Mouse (Mus musculus): ENCODE data around the gene Smco4.

Gene Smco4

DNA sequence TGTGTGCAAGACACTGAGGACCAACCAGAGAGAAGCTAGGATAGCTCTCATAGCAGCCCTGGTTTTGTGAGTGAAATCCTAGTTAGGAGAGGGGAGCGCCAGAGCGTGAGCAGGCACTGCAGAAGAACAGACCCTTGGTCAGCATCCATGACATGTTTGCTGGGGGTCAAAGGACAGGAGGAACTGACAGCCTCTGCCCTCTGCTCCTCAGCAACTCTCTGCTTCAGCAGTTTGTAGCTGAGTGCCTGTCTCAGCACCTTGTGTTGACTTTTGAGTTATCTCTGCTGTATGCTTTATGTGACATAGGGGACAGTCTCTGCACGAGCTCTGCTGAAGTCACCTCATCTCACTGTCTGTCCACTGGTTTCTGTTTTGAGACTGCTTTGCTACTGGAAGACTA, 13.6 kb downstream of the Smco4 start:
- DNase-seq (ENCODE audit: low read depth, low spot score), result no peak

DNA sequence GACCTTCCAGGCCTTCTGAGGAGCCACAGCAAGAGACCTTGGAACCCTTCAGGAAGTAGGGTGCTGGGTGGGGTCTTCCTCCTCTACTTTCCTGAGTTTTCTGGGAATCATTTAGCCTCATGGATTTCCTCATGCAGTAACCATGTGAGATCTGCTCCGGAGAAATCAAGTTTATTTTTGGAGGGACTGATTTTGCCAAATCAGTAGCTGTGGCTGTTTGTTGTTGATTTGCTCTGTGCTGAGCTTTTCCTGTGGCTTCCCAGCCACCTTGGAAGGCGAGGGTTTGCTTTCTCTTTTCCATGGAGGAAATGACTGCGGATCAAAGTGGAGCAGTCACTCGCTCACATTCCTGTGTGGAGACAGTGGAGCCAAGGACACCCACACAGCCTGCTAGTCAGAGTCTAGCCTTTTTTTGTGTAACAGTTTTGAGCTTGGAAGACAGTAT, 14.2 kb downstream of the Smco4 start:
- no peak for DNase-seq (ENCODE audit: low read depth, low spot score)

DNA sequence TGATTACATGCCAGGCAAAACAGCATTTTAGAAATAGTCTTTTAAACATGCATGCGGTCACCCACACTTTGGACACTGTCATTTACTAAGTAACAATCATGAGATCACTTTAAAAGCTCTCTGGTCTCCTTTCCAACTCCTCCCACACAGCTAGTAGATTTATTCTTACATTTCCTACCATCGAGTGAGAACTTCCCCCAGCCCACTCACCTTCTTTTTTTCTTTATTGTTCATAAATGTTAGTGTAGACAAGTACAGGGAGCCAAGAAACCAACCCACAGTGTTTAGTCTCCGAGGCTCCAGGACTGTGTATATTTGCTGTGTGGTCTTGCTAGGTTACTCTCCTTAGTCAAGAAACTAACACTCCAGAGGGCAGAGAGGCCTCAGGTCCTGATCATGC, 16.1 kb downstream of the Smco4 start:
- DNase-seq (ENCODE audit: low read depth, low spot score), result no peak

DNA sequence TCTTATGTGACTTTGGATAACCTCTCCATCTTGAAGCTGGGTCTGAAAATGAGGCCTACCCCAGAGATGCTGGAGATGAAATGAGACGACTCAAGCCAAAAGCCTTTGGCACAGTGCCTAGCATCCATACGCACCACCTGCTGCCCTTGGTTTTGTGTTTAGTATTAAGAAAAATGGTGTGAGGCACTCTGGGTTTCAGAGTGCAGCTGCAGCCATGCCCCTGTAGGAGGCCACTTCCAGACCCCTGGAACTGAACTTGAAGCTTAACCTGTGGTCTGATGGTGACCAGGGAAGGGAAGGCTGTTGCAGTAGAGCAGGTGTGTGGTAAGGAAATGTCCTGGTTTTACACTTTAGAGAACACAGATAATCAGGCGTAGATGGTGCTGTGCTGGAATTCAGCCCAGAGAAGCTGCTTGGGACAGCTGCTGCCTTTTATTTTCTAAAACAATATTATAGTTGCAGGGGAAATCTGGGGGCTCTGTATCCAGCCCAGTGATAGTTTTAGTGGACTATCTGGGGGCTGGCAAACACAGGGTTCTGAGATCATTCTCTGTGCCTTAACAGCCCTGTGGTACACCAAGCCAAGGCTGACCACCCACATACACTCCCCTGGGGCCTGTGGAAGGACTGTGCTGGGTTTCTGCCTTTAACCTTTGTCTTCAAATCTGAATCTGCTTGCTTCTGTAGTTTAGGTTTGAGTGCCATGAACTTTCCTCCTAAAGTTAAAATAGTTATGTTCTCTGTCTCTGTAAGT, 17.5 kb downstream of the Smco4 start:
- no peak for DNase-seq (ENCODE audit: low read depth, low spot score)

DNA sequence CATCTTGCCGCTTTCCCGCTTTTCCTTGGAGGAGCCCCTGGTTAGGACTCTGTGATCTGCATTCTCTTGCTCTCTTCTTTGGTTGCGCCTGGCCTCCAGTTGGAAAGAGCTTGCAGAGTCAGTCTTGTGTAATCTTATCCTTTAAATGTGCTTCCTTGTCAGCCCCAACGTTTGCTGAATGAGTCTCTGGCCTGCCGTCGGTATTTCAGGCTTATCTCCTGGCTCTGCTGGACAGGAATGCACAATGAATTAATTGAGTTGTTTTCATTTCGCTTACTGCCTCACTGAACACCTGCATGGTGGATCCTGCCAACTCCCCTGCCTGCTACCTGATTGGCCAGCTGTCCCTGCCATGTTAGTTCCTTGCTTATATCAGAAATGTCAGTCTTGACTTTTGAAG, 19.7 kb downstream of the Smco4 start:
- no peak for DNase-seq (ENCODE audit: low read depth, low spot score)

DNA sequence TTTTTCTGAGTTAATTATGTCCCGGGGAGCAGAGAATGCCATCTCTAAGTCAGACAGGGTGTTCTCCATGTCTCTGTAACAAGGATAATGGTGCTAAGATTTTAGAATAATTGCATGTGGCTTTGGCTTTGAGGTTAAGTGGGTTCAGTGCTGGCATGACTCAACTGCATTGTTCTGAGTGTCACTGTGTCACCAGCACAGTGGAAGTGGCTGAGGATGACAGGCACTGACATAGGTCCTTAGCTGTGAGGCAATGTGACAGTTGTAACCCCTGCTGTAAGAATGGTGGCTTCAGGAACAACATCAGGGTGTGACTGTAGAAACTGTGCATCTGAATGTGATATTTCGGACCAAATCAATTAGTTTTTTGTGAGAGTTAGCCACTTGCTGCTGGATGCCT, 22.8 kb downstream of the Smco4 start:
- no peak for DNase-seq (ENCODE audit: low read depth, low spot score)

DNA sequence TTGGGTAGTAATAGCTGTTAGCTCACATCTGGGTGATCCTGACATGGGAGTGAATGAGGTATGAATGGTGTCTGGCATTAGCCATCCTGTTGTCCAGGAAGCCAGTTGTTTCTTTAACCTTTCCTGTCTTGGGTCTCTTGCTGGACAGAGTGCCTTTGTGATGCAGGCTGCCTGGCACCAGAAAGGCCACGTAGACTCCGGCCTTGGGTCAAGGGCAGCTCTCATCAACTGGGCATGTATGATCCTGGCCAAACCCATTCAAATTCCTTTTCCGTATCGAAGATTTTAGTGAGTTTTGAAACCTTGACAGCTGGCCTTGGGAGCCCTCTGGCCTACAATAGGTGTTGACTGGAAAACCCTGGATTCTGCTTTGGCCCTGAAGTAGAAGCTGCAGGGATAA, 24.7 kb downstream of the Smco4 start:
- no peak for DNase-seq (ENCODE audit: low read depth, low spot score)

DNA sequence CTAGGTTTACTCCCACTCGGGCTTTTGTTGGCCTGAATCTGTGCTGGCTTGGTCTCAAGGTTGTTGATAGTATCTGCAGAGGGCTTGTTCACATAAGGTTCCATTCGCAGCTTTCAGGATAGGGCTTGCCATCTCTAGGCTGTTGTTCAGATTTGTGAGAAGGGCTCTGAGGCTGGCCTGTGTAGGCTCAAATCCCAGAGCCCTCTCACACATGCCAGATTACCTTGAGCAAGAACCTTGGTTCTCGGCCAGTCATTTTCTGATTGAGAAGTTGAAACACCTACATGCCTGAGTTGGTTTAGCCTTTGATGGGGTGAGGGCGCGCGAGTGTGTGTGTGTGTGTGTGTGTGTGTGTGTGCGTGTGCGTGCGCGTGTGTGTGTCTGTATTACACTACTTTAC, 29.1 kb downstream of the Smco4 start:
- no peak for DNase-seq (ENCODE audit: low read depth, low spot score)

DNA sequence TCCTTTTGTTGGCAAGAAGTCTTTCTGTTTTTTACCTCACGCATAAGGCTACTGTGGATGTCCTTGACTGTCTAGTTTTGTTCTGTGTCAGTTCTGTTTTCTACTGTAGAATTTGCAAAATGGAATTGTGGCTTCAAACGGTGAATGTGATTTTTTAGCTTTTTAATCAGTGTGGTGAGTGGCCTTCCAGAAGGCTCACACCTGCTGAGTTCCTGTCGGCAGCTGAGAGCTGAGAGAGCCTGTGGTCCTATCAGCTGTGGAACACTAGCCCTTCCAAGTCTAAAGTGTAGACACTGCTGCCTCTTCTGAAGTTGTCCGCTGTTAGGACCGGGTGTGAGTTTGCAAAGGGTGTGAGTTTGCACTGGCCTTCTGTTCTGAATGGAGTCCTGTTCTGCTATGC, 29.7 kb downstream of the Smco4 start:
- no peak for DNase-seq (ENCODE audit: low read depth, low spot score)

DNA sequence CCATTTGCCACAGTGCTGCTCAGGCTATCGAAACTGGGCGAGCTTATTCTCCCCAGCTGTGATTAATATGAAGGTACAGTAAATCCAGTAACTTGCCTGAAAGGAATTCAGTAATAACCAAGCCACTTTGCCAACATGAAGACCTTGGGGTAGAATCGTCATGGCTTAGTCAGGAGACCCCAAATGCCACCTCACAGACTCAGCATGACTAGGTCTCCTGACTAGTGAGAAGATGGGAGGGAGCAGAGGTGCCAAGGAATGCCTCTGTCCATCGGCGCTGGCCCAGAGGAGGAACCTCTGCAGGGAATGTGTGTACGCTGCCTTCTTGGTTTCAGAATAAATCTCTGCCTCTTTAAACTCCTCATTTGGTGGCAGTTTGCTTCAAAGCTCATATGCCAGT, 30.4 kb downstream of the Smco4 start:
- no peak for DNase-seq (ENCODE audit: low read depth, low spot score)

DNA sequence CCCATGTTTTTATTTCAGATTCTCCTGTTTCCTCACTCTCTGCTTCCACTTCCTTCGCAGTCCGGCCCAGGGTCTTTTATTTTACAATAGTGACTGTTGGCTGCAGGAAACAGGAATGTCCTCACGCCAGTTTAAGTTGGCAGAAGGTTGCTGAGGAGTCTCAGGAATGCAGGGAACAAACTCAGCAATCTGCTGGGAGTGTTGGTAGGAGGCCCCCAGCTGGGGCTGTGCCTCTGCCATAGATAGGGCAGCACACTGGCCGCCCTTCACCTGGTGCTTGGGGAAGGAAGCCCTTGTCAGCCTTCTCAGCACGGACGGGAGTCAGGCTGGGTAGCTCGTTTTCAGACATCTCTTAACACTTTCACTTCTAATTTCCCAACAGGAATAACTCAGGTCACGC, 32.0 kb downstream of the Smco4 start:
- no peak for DNase-seq (ENCODE audit: low read depth, low spot score)

DNA sequence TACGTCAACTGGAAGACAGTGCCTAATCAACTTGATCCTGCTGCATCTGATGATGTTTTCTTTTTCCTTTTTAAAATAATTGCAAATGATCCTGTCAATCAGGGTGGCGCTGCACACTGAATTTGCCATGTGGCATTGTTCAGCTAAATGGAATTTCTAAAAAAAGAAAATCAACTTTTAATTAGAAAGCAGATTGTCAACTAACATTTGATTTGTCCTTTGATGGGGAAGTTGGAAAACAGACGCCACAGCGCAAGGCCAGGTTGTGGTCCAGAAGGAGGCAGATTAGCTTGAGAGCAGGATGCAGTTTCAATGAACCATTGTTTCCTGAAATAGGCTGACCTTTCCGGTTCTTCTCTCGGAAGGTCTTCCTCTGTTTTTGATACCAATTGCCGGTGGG, 33.3 kb downstream of the Smco4 start:
- DNase-seq (ENCODE audit: low read depth, low spot score), result no peak

DNA sequence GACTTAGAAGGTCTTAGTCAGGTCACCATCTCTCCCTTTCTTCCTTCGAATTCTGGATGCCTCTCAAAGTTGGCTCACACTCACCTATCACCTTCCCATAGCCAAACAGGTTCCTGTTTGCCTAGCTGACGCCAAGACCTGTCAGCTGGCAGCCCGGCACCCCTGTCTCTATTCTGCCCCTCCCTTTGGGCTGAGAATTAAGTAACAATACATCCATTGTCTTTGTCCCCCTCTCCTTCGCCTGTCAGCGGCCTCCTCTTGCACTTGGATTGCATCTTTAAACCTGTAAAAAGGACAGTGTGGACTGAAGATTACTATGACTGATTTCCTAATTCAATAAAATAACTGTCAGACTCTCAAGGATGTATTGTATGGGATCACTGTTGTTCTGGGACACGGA, 34.6 kb downstream of the Smco4 start:
- no peak for DNase-seq (ENCODE audit: low read depth, low spot score)

DNA sequence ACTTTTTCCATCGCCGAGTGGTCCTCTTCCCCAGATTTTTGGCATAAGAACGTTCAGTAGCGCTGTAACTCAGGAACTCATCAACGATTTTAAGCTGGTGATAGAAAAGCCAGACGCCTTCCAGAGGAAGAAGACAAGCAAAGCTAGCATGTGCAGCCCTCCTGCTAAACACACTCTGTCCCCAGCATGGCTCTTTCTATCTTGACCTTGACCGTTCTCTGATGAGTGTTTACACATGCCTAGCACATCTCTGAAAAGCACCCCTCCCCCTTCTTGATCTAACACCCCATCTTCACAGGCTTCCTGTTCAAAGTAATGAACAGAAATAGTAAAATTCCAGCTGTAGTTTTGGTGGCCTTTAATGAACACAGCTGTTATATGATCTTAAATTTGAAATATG, 35.1 kb downstream of the Smco4 start:
- no peak for DNase-seq (ENCODE audit: low read depth, low spot score)

DNA sequence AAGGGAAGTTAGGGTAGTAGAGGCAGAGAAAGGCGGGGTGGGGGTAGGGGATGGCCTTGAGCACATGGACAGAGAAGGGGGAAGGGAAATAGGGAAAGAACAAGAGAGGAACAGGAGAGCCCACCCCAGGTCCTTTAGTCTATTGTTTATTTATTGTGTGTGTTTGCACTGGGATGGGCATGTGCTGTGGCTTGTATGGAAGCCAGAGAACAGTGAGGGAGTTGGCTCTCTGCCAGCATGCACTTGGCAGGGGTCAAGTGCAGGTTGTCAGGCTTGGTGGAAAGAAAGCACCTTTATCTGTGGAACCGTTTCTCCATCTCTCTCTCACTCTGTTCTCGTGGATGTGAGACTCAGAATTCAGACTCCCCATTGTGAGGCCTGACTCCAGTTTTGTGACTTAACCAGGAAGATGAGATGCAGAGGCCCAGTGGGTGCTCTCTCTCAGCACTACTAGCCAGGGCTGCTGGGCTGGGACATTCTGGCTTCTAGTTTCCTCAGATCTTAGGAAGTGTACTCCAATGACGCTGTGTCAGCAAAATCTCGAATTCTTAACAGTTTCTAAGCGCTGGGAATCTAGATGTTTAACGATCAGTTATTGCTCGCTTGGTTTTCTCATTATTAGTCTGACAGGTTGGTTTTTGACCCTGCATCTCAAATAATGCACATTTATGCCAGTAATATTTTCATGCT, 36.2 kb downstream of the Smco4 start:
- no peak for DNase-seq (ENCODE audit: low read depth, low spot score)

DNA sequence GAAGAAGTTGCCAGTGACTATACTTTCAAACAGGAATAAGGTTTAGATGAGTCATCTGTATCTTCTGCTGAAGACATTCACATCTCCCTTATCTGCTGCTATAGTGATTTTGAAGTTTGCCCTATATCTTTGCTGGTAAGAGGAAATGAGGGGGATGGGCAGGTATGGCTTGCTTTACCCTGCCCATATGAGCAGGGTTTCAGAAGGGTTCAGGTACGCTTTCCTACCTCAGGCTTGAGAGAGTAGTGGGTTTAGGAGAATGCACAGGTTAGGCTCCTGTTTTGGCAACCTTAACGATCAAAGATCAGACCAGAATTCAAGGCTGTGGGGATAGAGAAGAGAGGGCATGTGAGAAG, 36.7 kb downstream of the Smco4 start:
- DNase-seq (ENCODE audit: low read depth, low spot score), result no peak

DNA sequence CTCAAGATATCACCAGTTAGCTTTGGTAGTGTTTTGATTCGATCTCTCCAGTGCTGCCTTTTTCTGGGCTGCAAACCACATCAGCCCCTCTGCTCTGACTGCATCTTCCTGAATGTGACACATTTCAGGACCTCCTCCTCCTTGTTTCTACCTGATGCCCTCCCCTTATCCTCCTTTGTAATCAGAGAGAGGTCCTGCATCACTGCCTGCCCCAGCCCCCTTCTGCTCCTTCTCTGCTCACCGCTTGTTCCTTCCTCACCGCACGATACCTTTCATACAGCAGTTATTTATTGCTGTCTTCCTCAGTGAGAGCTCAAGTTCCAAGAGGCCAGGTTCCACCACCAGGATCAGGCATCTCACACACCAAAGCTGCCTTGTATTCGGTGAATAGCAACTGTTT, 38.0 kb downstream of the Smco4 start:
- DNase-seq (ENCODE audit: low read depth, low spot score), result no peak

DNA sequence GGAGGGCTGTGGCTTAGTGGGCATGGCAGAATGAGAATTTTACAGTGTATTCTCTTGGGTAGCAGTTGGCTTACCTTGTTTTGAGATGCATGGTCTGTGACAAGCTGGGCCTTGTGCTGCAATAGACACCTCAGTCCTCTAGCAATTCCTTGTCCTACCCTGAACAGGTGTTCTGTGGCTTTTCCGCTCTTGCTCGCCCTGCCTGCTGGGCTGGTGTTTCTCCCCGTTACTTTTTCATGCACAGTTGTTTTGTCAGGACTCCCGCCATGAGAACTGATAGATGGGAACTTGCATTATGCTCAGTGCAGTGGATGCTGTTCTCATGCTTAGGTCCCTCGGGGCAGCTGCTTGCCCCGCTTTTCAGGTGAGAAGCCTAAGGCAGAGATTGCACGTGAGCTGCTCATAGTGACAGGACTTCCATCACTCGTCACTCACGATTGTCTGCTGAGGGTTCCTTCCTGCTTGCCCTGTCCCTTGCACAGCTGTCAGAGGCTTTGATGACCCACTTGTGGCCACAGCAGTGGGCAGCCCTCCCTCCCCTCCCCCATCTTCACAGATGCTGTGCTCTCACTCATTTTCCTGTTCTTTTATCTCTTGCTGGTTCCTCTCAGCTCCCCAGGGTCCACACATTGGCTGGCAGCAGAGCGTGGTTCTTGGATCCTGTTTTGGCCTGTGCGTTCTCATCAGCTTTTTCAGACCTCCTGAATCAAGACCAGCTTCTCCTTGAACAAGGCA, 40.3 kb downstream of the Smco4 start:
- no peak for DNase-seq (ENCODE audit: low read depth, low spot score)

DNA sequence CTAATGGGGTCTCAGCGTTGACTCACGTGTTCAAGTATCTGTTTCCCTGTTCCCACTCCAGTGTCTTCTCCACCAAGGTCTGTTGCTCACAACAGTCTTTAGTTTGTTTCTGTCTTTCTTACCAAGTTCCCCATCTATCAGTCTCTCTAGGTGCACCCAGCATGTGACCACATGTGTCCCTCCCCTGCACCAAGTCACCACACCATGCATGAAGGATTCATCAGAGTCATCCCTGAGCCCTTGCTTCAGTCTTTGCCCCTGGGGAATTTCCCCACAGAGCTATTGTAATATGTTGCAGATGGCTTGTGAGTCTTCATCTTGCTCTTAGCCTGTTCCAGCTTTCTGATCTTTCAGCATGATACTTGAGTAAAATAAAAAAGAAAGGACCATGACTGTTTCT, 40.9 kb downstream of the Smco4 start:
- DNase-seq (ENCODE audit: low read depth, low spot score), result no peak

DNA sequence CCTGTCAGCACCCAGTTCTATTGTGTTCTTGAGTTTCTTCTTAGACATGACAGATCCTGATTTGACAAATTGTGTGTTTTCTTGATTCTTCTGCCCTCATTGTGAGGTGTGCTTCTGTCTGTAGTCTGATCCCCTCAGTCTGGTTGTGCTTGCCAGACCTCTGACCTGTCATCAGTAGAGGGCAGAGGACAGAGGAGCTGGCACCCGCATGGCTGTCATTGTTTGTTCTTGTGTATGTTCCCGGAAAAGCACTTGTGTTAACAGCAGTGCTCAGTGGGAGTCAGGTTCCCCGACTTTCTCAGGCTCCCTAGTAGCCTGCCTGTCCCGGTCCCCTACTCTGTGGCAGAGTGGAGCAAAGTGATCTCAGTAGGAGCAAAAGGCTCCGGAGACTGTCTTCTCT, 42.2 kb downstream of the Smco4 start:
- no peak for DNase-seq (ENCODE audit: low read depth, low spot score)

DNA sequence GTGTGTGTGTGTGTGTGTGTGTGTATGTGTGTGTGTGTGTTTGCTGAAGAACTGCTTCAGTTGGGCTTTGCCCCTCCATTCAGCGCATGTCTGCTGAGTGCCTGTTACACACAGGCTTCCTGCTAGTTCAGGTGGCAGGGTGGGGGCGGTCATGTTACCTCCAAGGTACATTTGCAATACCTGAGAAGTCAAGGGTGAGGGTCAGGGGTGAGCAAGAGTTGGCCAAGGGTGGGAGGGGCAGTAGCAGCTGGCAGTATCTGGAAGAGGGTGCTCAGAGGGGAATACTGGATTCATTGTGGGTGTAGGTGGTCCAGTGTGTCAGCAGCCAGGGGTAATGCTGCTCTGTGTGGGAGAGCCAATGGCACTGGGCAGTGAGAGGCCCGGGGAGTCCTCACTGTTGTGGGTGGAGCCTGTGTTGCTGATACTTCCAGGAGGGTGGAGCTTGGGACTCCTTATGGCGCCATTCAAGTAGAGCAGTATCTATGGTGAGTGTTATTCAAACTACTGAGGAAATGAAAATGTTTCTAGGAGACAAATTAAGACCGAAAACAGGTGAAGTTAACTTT, 43.7 kb downstream of the Smco4 start:
- DNase-seq (ENCODE audit: low read depth, low spot score), result no peak

DNA sequence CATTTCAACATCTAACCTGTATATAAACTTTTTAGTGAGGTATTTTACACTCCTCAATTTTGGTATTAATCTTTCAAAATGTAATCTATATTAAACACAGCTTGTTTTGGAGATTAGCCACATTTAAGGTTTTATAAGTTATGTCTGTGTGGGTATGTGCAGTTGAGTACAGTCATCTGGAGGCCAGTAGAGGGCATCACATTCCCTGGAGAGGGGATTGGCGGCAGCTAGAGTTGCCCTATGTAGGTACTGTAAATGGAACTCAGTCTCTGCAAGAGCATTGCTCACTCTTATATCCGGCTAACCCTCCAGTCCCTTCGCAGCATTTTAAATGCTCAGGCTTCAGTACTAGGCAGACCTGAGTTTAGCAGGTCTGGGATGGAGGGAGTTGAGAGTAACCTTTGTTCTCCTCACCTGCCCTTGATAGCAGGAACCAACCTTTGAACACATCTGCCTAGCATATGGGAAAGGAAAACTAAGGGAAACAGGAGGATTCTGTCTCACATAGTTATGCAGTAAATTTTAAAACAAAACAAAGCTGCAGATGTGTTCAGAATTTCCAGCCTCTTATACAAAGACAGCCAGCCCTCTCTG, 44.3 kb downstream of the Smco4 start:
- no peak for DNase-seq (ENCODE audit: low read depth, low spot score)

All from mesoderm, embryonic 11.5 days (tissue).